In the genomic region with DNA sequence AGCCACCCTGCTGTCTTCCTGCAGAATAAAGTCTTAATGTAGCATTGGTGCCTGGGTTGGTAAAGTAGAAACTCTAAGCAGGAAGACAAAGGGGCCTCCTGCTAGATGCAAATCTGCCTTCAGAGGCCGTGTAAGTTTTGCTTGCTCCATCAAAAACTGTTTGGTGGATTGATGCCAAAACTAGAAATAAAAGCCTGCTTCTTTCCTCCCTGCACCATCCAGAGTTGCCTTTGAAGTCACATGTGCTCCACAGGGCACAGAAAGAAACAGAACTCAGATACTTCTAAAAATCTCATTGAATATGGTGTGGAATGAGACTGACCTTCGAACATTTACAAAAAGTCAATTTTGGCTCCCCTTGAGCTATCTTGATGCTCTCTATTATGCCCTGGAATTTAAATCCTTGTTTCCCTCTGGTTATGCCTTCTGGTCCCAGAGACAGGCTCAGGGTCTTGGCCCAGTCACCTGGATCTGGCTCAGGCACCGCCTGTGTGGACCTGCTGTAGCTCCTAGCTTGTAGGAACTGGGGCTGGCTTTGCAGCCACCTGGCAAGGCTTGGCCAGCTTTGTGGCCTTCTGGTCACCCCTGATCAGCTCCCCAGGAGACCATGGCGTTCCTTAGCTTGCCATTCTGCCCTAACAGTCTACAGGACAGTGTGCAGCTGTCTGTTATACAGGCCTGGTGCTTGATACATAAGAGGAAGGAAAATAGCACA, we compare ENCODE assay signal across 11 mouse cellular contexts. TPM values are rescaled to one million over a fixed set of nuclear protein-coding genes. Genes with fewer than 3 reads are reported as not detected.
DNase-seq lines count a peak whose midpoint lies in the region; ATAC-seq and TF ChIP-seq lines count a peak whose summit lies in the region.
"Had no signal": no experiment of that assay in that cellular context is flagged by ENCODE, and none has a peak within 500 bp of the region (broad histone marks: within the 10 kb centered on the region; RNA-seq: fewer than 3 reads in every experiment).

No protein-coding gene starts in this region.

- H3K36me3 ChIP-seq in forebrain, embryonic 16.5 days (ENCODE audit: control insufficient read depth, insufficient read depth): no peaks in the 10 kb centered on the region
- H3K36me3 ChIP-seq in forebrain, embryonic 11.5 days (ENCODE audit: control insufficient read depth, insufficient read depth, low read length): no peaks in the 10 kb centered on the region
- no peaks in the 10 kb centered on the region for H3K36me3 ChIP-seq in lung, embryonic 16.5 days (ENCODE audit: control insufficient read depth, insufficient read depth, low read length)
- no peaks in the 10 kb centered on the region for H3K36me3 ChIP-seq in lung, postnatal 0 days (ENCODE audit: insufficient read depth, low read length)
- H3K36me3 ChIP-seq in midbrain, embryonic 16.5 days (ENCODE audit: control insufficient read depth, insufficient read depth, low read length): no peaks in the 10 kb centered on the region

- no peaks in the 10 kb centered on the region for H3K27me3 ChIP-seq in forebrain, embryonic 16.5 days (replicated peaks; ENCODE audit: control insufficient read depth, insufficient read depth, low read length)
- H3K27me3 ChIP-seq in forebrain, embryonic 11.5 days (ENCODE audit: control insufficient read depth, insufficient read depth, low read length): no peaks in the 10 kb centered on the region
- no peaks in the 10 kb centered on the region for H3K27me3 ChIP-seq in lung, embryonic 16.5 days (ENCODE audit: control insufficient read depth, insufficient read depth, low read depth, low read length)
- no peaks in the 10 kb centered on the region for H3K27me3 ChIP-seq in lung, postnatal 0 days (replicated peaks; ENCODE audit: insufficient read depth, low read length)
- no peaks in the 10 kb centered on the region for H3K27me3 ChIP-seq in midbrain, embryonic 16.5 days (ENCODE audit: control insufficient read depth, insufficient read depth, low read depth, low read length)

- H3K27ac ChIP-seq in forebrain, embryonic 16.5 days (ENCODE audit: low read length): no peak overlapping the region
- no peak overlapping the region for H3K27ac ChIP-seq in forebrain, embryonic 11.5 days (ENCODE audit: low read depth, low read length)
- peak overlapping the region; percentile 69 for H3K27ac ChIP-seq in lung, embryonic 16.5 days (ENCODE audit: low read length)
- no peak overlapping the region for H3K27ac ChIP-seq in lung, postnatal 0 days (ENCODE audit: low read length)
- no peak overlapping the region for H3K27ac ChIP-seq in midbrain, embryonic 16.5 days (ENCODE audit: low read length)

- H3K4me1 ChIP-seq in forebrain, embryonic 16.5 days (replicated peaks; ENCODE audit: control insufficient read depth, insufficient read depth, low read length): peaks cover 3% of the 10 kb centered on the region; the same call in 1 of the 2 replicates
- no peaks in the 10 kb centered on the region for H3K4me1 ChIP-seq in forebrain, embryonic 11.5 days (replicated peaks; ENCODE audit: control insufficient read depth, insufficient read depth, low read length)
- peaks cover 10% of the 10 kb centered on the region for H3K4me1 ChIP-seq in lung, embryonic 16.5 days (replicated peaks; ENCODE audit: control insufficient read depth, insufficient read depth, low read length)
- no peaks in the 10 kb centered on the region for H3K4me1 ChIP-seq in lung, postnatal 0 days (ENCODE audit: insufficient read depth, low read depth, low read length)
- peaks cover 3% of the 10 kb centered on the region for H3K4me1 ChIP-seq in midbrain, embryonic 16.5 days (ENCODE audit: control insufficient read depth, insufficient read depth, low read length)

- no peak overlapping the region for H3K4me3 ChIP-seq in forebrain, embryonic 16.5 days (replicated peaks; ENCODE audit: low read length)
- H3K4me3 ChIP-seq in forebrain, embryonic 11.5 days (ENCODE audit: low read depth, low read length): no peak overlapping the region
- no peak overlapping the region for H3K4me3 ChIP-seq in lung, embryonic 16.5 days (ENCODE audit: low read length)
- no peak overlapping the region for H3K4me3 ChIP-seq in lung, postnatal 0 days (ENCODE audit: low read depth, low read length)
- H3K4me3 ChIP-seq in midbrain, embryonic 16.5 days (ENCODE audit: low read depth, low read length): no peak overlapping the region

- 52% methylated on average over 4 of the region's 4 CpGs for WGBS in forebrain, embryonic 16.5 days
- 70% methylated on average over 4 of the region's 4 CpGs for WGBS in forebrain, embryonic 11.5 days
- WGBS in lung, embryonic 16.5 days: 55% methylated on average over 4 of the region's 4 CpGs
- WGBS in lung, postnatal 0 days: 54% methylated on average over 4 of the region's 4 CpGs
- WGBS in midbrain, embryonic 16.5 days: 60% methylated on average over 4 of the region's 4 CpGs

- DNase-seq in forebrain, embryonic 11.5 days (ENCODE audit: low spot score): no peak
- DNase-seq in lung, postnatal 0 days (ENCODE audit: low spot score): no peak
- DNase-seq in cerebellum, postnatal 36 days: peak; percentile 79 to 85
- no peak for DNase-seq in adrenal gland, adult 8-10 months
- DNase-seq in ovary, adult 18-20 months (ENCODE audit: low spot score): no peak
- DNase-seq: heart, adult 11 months; kidney, postnatal 14 days; lung, adult 2 months had no signal

- H3K9me3 ChIP-seq in forebrain, embryonic 16.5 days (ENCODE audit: control insufficient read depth, low read length): no peaks in the 10 kb centered on the region
- no peaks in the 10 kb centered on the region for H3K9me3 ChIP-seq in forebrain, embryonic 11.5 days (ENCODE audit: control insufficient read depth, low read length)
- H3K9me3 ChIP-seq in lung, embryonic 16.5 days (ENCODE audit: control insufficient read depth, low read length): no peaks in the 10 kb centered on the region
- H3K9me3 ChIP-seq in lung, postnatal 0 days (ENCODE audit: low read length): no peaks in the 10 kb centered on the region
- H3K9me3 ChIP-seq in midbrain, embryonic 16.5 days (replicated peaks; ENCODE audit: control insufficient read depth, low read length, poor library complexity, severe bottlenecking): no peaks in the 10 kb centered on the region

- no peak overlapping the region for H3K4me2 ChIP-seq in forebrain, embryonic 16.5 days (ENCODE audit: low read length)
- no peak overlapping the region for H3K4me2 ChIP-seq in forebrain, embryonic 11.5 days (ENCODE audit: low read depth, low read length, severe bottlenecking)
- H3K4me2 ChIP-seq in lung, embryonic 16.5 days (ENCODE audit: low read depth, low read length): no peak overlapping the region
- H3K4me2 ChIP-seq in lung, postnatal 0 days (replicated peaks; ENCODE audit: low read depth, low read length): no peak overlapping the region
- H3K4me2 ChIP-seq in midbrain, embryonic 16.5 days (ENCODE audit: low read length): no peak overlapping the region

- no peak overlapping the region for H3K9ac ChIP-seq in forebrain, embryonic 16.5 days (replicated peaks; ENCODE audit: low read depth, low read length)
- no peak overlapping the region for H3K9ac ChIP-seq in forebrain, embryonic 11.5 days (ENCODE audit: low read length)
- no peak overlapping the region for H3K9ac ChIP-seq in lung, embryonic 16.5 days (ENCODE audit: low read length)
- H3K9ac ChIP-seq in lung, postnatal 0 days (replicated peaks; ENCODE audit: low read depth): no peak overlapping the region
- H3K9ac ChIP-seq in midbrain, embryonic 16.5 days (ENCODE audit: low read depth, low read length): no peak overlapping the region

- no peak for TF ChIP-seq CTCF in lung, postnatal 0 days (IDR thresholded peaks at IDR 0.05)

- 0 out of 2 replicates have a peak, but pooled peaks have one; percentile 38 for ATAC-seq in forebrain, embryonic 16.5 days
- ATAC-seq in forebrain, embryonic 11.5 days (replicated peaks; ENCODE audit: low FRiP score): no peak
- ATAC-seq in lung, embryonic 16.5 days (ENCODE audit: low read depth): peak; percentile 60; the same call in 1 of the 2 replicates
- no peak for ATAC-seq in lung, postnatal 0 days
- 0 out of 2 replicates have a peak, but pooled peaks have one; percentile 45 for ATAC-seq in midbrain, embryonic 16.5 days

- TF ChIP-seq EP300 in lung, postnatal 0 days (IDR thresholded peaks at IDR 0.05): no peak

RNA-seq across cellular contexts. Expression of a gene that starts 47.8 kb away (rescaled TPM):
- polyA plus RNA-seq in forebrain, embryonic 16.5 days (2015; fragmentation: Nextera tagmentation; extraction: Ambion mirVana): 7.2 and 13.8 TPM in 2 replicates
- polyA plus RNA-seq in forebrain, embryonic 11.5 days (2014; fragmentation: Nextera tagmentation; extraction: Ambion mirVana): 4.6 and 5.3 TPM in 2 replicates
- 44.3 and 46.4 TPM in 2 replicates for polyA plus RNA-seq in lung, embryonic 16.5 days (2015; fragmentation: Nextera tagmentation; extraction: Ambion mirVana)
- 41.0 and 44.6 TPM in 2 replicates for polyA plus RNA-seq in lung, postnatal 0 days (2015; fragmentation: Nextera tagmentation; extraction: Ambion mirVana)
- 12.8 and 13.8 TPM in 2 replicates for polyA plus RNA-seq in midbrain, embryonic 16.5 days (2015; fragmentation: Nextera tagmentation; extraction: Ambion mirVana)
- total RNA-seq in adrenal gland, adult 8-10 months (2022): 10 to 100 TPM in 2 of 4 experiments, 1 to 10 TPM in 2; 6.9 to 13.0 (median 10.0) TPM

Comparison
In these comparisons a context has a peak if more than half of its experiments do, and no peak if none do; other contexts are left out.
1. ATAC-seq: peak in forebrain, embryonic 16.5 days (single experiment), lung, embryonic 16.5 days (single experiment) and midbrain, embryonic 16.5 days (single experiment); none in forebrain, embryonic 11.5 days (single experiment) and lung, postnatal 0 days (single experiment).
2. DNase-seq: peak in cerebellum, postnatal 36 days (2 of 2); none in forebrain, embryonic 11.5 days (single experiment), lung, postnatal 0 days (single experiment), adrenal gland, adult 8-10 months (single experiment) and ovary, adult 18-20 months (single experiment).